Mouse (Mus musculus) spleen, embryonic (tissue): ENCODE measurements around the gene Zfp853.

Experiments used
- CTCF ChIA-PET: fragments of 350-600 bp; sonication (Branson Sonifier 250); formaldehyde crosslinking; loops from one replicate; lab custom pipeline; 2022; lab: Charles Lee

Gene Zfp853

GRCm38 (mm10) chr5:143294862-143295261 lies 1.4 kb upstream of the Zfp853 start:
- CTCF ChIA-PET = no interaction called here

- CTCF ChIA-PET = no interaction called here
Observed at GRCm38 (mm10) chr5:143292879-143293278, 544 bp downstream of the Zfp853 start.

DNA sequence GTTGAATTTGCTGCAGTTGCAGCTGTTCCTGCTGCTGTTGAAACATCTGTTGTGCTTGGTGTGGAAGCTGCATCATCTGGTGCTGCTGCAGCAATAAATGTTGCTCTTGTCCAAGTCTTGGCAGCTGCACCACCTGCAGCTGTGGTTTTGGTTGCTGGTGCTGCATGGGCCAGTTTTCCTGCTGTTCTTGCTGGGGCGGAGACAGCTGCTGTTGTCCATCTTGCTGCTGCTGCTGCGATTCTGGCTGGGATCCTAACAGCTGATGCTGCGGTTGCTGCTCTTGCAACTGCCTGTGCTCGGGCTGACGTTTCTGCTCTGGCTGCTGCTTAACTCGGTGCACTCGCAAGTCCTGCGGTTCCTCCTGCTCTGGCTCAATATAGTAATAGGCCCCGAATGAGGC lies 4.1 kb downstream of the Zfp853 start:
- CTCF ChIA-PET = no interaction called here

DNA sequence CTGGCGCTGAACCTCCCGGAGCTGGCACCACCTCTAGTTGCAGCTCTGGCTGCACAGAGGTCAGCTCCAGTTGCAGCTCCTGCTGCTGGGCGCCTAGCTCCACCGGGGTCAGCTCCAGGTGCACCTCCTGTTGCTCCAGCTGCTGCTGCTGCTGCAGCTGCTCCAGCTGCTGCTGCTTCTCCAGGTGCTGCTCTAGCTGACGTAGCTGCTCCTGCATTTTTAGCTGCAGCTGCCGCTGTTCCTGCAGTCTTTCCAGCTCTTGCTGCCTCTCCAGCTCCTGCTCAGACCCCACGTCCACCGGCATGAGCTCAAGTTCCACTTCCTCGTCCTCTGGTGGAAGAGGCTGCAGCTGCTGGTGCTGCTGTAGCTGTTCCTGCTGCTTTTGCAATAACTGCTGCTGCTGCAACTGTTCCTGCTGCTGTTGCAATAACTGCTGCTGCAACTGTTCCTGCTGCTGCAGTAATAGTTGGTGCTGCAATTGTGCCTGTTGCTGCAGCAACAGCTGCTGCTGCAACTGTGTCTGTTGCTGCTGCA lies 5.0 kb downstream of the Zfp853 start:
- CTCF ChIA-PET = no interaction called here

GRCm38 (mm10) chr5:143287774-143288328 lies 5.6 kb downstream of the Zfp853 start:
- CTCF ChIA-PET = no interaction called here

DNA sequence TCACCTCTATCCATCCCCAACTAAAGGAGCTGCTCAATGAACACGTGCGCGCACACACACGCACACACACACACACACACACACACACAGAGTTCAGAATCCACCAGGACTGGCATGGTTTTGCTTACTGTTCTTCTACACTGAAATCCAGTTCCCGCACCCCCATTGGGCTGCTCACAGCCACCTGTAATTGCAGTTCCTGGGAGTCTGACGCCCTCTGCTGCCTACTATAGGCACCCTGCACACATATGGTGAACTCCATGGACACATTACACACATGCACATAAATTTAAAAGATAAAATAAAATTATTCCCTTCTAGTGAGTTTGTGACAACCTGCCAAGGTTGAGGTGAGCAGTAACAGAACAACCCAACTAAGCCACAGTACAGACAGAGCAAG lies 8.7 kb downstream of the Zfp853 start:
- CTCF ChIA-PET = no interaction called here

DNA sequence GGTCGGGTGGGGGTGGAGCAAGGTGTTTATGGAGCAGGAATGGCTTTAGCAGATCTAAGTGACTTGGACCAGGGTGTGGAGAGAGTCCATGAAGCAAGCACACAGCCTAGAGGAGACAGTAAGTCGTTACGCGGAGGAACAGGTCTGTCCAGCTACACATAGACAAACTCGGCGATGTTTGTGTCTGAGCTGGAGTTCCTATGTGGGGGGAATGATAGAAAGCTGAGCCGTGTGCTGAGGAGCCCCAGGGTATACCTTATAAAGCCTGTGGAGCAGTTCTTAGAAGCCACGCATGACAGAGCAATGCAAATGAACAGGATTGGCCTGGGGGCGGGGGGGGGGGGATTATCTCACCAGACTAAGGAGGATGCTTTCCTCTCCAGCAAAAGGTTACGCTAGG lies 14.2 kb downstream of the Zfp853 start:
- CTCF ChIA-PET = no interaction called here

GRCm38 (mm10) chr5:143275761-143276160 lies 17.7 kb downstream of the Zfp853 start:
- CTCF ChIA-PET = no interaction called here

DNA sequence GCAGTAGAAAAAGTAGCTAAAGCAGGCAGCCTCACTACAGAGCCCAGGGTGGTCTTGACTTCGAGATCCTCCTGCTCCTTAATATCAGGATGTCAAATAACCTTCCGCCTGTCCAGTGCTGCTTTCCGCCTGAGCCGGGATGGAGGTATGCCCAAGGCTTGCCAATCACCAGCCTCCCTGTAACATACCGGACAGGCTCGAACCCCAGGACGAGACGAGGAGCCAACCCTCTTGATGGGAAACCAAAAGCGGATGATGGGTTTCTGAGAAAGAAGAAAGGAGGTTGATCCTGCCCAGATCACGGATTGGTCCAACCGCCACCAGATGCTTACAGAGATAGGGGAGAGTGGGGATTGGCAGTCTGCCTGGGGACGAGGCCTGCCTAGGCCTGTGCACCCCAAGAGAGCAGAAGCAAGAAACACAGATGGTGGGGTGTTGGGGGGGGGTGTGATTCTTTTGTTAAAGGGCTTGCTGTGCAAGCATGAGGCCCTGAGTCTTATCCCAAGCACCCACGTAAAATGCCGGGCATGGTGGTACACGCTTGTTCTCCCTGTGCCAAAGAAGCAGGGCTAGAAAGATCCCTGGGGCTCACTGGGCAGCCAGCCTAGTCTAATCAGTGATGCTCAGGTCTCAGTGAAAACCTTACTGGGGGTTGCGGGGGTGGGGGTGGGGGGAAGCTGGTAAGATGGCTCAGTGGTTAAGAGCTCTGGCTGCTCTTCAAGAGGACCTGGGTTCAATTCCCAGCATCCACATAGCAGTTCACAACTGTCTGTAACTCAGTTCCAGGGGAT lies 20.7 kb downstream of the Zfp853 start:
- CTCF ChIA-PET = no interaction called here

DNA sequence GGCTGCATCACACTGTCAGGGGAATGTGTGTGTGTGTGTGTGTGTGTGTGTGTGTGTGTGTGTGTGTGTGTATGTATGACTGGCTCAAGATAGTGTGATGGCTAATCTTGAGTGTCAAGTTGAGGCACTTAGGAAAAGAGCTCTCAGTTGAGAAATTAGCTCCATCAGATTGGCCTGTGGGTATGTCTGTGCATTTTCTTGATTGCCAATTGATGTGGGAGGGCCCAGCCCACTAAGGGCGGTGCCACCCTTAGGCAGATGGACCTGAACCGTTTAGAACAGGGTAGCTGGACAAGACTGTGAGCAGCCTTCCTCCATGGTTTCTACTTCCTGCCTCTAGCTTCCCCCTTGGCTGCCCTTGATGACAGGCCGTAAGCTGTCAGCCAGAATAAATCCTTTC lies 21.3 kb downstream of the Zfp853 start:
- CTCF ChIA-PET = no interaction called here

GRCm38 (mm10) chr5:143271642-143272041 lies 21.8 kb downstream of the Zfp853 start:
- CTCF ChIA-PET = no interaction called here

DNA sequence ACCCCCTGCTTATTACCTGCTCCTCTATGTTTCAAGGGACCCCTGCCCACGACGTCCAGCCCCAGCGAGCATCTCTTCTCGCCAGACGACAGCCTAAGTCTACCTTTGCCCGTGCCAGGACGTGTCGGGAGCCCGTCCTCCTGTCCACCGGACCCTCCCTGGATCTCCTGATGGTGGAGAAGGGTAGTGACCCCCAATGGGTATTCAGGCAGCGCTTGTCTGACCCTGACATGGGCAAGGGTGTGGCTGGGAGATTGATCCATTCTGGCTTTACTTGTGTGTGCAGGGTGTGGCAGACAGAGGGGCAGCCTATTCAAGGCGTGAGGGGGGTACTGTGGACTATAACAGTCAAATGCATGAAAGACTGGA lies 23.3 kb downstream of the Zfp853 start:
- CTCF ChIA-PET = no interaction called here

DNA sequence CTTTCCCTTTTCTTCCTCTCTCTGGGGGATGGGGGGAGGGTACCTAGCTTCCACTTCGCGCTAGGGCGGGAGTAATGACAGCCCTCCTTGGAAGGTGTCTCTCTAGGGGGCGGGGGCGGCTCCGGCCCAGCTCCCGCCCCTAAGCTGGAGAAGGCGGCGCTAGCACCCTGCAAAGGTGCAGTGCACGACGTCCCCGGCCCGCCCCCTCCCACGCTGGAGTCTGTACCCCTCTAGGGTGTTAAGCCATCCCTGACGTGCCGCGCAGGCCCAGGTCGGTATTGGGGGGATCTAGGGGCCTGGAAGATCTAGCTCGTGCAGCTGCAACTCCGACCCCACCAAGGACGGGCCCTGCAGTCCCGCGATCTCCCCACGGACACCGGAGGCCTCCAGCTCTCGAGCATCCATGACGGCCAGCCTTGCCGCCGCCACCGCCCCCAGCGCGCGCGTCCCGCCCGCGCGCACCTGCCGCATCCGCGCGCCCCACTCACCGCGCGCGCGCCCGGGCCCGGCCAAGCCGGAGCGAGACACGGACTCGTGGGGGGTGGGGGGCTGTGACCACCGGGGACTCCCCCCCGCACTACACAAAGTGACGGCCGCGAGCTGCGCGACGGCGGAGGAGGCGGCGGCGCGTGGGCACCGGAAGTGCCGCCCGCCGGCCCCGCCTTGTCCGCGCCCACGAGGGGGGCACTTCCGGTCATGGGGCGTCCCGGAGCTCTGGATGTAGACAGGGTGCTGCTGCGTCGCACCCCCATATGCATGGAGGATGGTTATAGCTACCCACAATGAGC lies 23.9 kb downstream of the Zfp853 start, which contains the start of gene Zfp316:
TSS of gene Zfp316 (minus strand) at position 660 of the 788 bp plus-strand sequence.
- CTCF ChIA-PET = no interaction called here

- CTCF ChIA-PET = no interaction called here
Observed at GRCm38 (mm10) chr5:143268985-143269362, 24.4 kb downstream of the Zfp853 start.

DNA sequence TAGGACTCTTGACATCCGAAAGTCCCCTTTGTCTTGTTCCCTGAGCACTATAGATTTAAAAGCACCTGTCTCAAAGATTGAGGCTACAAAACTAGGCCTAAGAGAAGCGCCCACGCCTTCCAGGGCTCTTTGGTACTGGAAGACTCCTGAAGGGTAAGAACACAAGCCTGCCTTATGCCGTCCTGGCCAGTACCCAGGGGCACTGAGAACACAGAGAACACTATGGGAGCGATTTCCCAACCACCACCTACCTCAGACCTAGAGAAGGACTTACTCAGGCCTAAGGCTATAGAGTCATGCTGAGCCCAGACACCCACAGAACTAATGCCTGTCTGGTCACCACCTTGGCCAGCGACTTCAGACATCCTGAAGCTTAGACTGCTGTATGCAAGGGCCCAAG lies 26.6 kb downstream of the Zfp853 start:
- CTCF ChIA-PET = interaction anchor here (0.6 kb wide), 1 partner anchor 386 kb away, joined by 7 read pairs; no protein-coding TSS in a partner anchor

GRCm38 (mm10) chr5:143265409-143265808 lies 28.0 kb downstream of the Zfp853 start:
- CTCF ChIA-PET = no interaction called here

- CTCF ChIA-PET = no interaction called here
Observed at GRCm38 (mm10) chr5:143264689-143265088, 28.7 kb downstream of the Zfp853 start.

GRCm38 (mm10) chr5:143261636-143262035 lies 31.8 kb downstream of the Zfp853 start:
- CTCF ChIA-PET = no interaction called here

- CTCF ChIA-PET = no interaction called here
Observed at GRCm38 (mm10) chr5:143255802-143256201, 37.6 kb downstream of the Zfp853 start.

DNA sequence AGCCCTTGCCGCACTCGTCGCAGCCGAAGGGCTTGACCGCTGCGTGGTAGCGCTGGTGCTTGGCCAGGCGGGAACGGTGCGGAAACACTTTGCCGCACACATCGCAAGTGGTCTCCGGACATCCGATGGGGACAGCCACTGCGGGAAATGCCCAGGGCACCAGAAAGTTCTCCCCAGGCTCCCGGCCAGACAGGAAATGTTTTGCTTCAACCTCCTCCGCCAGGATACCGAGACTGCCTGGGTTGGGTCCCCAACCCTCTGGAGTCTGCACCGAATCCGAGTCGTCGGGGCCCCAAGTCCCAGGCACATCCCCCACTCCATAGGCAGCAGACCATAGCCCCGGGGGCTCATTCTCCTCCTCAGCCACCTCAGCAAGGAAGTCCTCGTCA lies 38.3 kb downstream of the Zfp853 start:
- CTCF ChIA-PET = no interaction called here

DNA sequence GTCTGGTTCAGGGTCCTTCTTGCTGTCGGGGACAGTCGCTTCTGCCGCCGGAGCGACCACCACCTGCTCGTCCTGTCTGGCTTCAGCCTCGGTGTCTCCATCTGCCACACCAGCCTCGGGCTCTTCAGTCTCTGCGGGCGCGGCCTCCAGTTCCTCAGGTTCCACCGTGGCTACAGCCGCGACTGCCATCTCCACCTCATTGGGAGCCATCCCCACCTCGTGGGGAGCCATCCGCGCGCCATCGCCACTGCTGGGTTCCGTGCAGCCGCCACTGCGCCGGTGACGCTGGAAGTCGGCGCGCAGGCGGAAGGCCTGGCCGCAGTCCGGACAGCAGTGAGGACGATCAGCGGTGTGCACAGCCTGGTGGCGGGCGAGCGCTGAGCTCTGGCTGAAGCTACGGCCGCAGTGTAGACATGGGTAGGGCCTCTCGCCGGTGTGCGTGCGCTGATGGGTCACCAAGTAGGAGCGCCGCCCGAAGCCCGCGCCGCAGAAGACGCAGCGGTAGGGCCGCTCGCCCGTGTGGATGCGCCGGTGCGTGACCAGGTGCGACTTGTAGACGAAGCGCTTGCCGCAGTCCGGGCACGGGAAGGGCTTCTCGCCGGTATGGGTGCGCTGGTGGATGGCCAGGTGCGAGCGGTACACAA lies 38.8 kb downstream of the Zfp853 start:
- CTCF ChIA-PET = no interaction called here
